Comparison of ENCODE assay signal across 13 mouse cellular contexts in genomic region chr6:79408955-79409354, GRCm38 (mm10).
"Had no signal": no experiment of that assay in that cellular context is flagged by ENCODE, and none has a peak within 500 bp of the region (broad histone marks: within the 10 kb centered on the region; RNA-seq: fewer than 3 reads in every experiment).

No protein-coding gene starts in this region.

- H3K36me3 ChIP-seq: lung, embryonic 15.5 days; midbrain, embryonic 13.5 days; midbrain, embryonic 15.5 days; neural tube, embryonic 12.5 days had no signal

- H3K27ac ChIP-seq: liver, embryonic 14.5 days; lung, embryonic 15.5 days; midbrain, embryonic 13.5 days; midbrain, embryonic 15.5 days; neural tube, embryonic 12.5 days had no signal

- H3K4me3 ChIP-seq: lung, embryonic 15.5 days; midbrain, embryonic 13.5 days; midbrain, embryonic 15.5 days; neural tube, embryonic 12.5 days had no signal

- H3K4me2 ChIP-seq: lung, embryonic 15.5 days; midbrain, embryonic 11.5 days; midbrain, embryonic 13.5 days; midbrain, embryonic 15.5 days; neural tube, embryonic 12.5 days had no signal

- H3K9me3 ChIP-seq: lung, embryonic 15.5 days; midbrain, embryonic 13.5 days; midbrain, embryonic 15.5 days; neural tube, embryonic 12.5 days had no signal

- H3K27me3 ChIP-seq: lung, embryonic 15.5 days; midbrain, embryonic 13.5 days; midbrain, embryonic 15.5 days; neural tube, embryonic 12.5 days had no signal

- ATAC-seq: midbrain, embryonic 13.5 days; midbrain, embryonic 15.5 days had no signal

- H3K9ac ChIP-seq: liver, embryonic 14.5 days; lung, embryonic 15.5 days; midbrain, embryonic 13.5 days; midbrain, embryonic 15.5 days; neural tube, embryonic 12.5 days had no signal

- DNase-seq: lung, adult 18-20 months; lung, postnatal 10 days; lung, postnatal 4 days; right cerebral cortex, postnatal 14 days; thymus, adult 18-20 months; thymus, postnatal 14 days; thymus, postnatal 36 days had no signal

- H3K4me1 ChIP-seq: lung, embryonic 15.5 days; midbrain, embryonic 13.5 days; midbrain, embryonic 15.5 days; neural tube, embryonic 12.5 days had no signal
